Mouse (Mus musculus) embryonic fibroblast, embryonic 13.5 days (primary cell): ENCODE data around the gene Nkain4. TPM values are rescaled to one million over a fixed set of nuclear protein-coding genes. Genes with fewer than 3 reads are reported as not detected.

Source experiments
- H3K27ac ChIP-seq: 2 replicates; pipeline ENCODE4 v1.5.1; 2012; ENCODE audit warnings: low read length, control low read depth, inconsistent platforms; ENCODE audit not compliant: insufficient read depth
- H3K4me1 ChIP-seq: 2 replicates; pipeline ENCODE4 v1.6.1; 2011; ENCODE audit warnings: low read length; ENCODE audit not compliant: control insufficient read depth, insufficient read depth
- H3K4me3 ChIP-seq: 2 replicates; pipeline ENCODE4 v1.5.1; 2011; ENCODE audit warnings: mild to moderate bottlenecking, control low read depth, low read length; ENCODE audit not compliant: insufficient read depth
- CTCF ChIP-seq: IDR thresholded peaks from 2 replicates; pipeline ENCODE4 v1.5.1; 2011; ENCODE audit warnings: mild to moderate bottlenecking, control low read depth, low read length, moderate library complexity, borderline replicate concordance; ENCODE audit not compliant: insufficient read depth
- POLR2A ChIP-seq: IDR thresholded peaks from 2 replicates; pipeline ENCODE4 v1.6.1; 2011; ENCODE audit warnings: low read depth, mild to moderate bottlenecking, control low read depth, low read length, moderate library complexity
- polyA plus RNA-seq: library from polyadenylated mRNA; stranded (reverse); fragments of >200 nt; gene quantifications from 2 replicates; pipeline ENCODE4 v1.2.4, GENCODE M21; 2011; ENCODE audit warnings: low read depth; ENCODE audit not compliant: missing spikeins, insufficient read length

The Nkain4 gene
- 1.5 and 3.1 TPM in 2 replicates for polyA plus RNA-seq

DNA sequence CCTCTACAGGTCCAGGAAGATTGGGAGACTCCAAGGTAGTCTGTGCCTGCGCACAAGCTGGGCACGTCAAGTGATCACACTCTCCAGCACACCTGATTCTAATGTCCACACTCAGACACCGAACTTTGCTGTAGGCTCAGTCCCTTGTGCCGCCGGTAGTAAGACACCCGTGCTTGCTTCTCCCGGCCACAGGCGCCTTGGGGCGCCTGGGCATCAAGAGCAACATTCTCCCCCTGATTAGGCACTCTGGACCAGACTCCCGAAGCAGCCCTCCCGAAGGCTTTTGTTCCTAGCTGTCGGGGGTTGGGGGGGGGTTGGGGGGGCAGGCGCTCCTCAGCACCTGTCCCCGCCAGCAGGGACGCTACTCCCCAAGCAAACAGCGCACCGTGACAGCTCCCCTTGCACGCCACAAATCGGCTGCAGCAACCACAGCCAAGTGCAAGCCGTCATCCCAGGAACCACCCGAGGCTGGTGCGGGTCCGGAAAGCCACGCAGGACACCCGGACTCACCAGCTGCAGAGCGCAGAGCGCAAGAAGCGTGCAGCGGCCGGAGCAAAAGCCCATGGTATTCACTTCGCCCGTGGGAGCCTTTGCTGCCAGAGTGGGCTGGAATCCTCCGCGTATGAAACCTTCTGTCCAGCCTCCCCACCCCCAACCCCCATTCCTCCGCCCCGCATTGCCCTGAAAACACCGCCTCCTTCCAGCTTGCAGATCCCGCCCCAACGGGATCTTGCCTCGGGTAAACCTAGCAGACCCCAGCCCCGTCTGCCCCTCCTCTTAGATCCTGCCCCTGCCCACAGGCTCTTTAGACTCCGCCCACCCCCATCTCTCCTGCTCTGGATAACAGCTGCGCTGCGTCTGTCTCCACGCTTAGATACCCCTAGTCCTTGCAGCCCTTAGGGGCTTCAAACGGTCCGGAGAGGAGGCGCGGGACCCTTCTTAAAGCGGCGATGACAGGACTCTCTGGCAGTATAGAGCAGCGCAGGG lies at the start of gene Nkain4:
TSS of gene Nkain4 (minus strand) at position 639 of the 987 bp plus-strand sequence.
- H3K4me3 ChIP-seq: peak within 1 kb of the TSS; percentile 41
- no peak for TF ChIP-seq POLR2A
- TF ChIP-seq CTCF: peak; percentile 26; the same call in 1 of the 2 replicates
- peaks cover 3% of the 10 kb centered on the region; the same call in 1 of the 2 replicates for H3K4me1 ChIP-seq
- no peak within 1 kb of the TSS for H3K27ac ChIP-seq

DNA sequence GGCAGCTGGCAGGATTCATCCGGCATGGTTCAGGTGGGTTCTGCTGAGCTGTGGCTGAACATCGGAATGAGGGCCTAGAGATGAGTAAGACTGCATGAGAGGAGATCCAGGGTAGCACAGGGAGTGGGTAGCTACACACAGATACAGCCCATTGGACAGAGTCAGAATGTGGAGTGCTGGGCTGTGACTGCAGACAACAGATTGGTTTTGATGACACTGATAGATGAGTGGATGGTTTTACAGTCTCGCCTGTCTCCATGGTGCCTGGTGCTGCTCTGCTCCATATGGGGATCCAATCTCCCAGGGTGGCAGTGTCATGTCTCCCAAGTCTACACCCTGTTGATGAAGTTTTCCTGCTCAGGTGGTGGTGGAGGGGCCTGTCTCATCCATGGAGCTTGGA lies 42.4 kb upstream of the Nkain4 start:
- TF ChIP-seq CTCF (no peak), POLR2A (no peak)
- H3K4me1 ChIP-seq: no peaks in the 10 kb centered on the region
- no peak overlapping the region for H3K27ac ChIP-seq
- no peak overlapping the region for H3K4me3 ChIP-seq

DNA sequence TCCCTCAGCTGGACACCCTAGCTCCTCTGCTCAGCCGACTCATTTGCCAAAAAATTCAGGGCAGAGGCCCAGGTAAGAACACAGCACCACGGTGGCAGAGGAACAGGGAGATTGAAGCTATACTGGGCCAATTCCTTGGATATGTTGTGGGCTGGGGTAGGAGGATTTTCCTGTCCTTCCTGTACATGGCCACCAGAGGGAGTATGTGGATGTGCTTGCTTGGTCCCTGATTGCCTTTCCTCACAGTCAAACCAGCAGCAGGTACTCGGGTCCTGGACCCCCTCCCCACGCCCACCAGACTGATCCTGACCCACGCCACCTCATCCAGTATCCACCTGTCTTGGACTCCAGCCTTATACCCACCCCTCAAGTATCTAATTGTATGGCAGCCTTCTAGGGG lies 41.9 kb upstream of the Nkain4 start:
- Histone ChIP-seq H3K27ac (no peak overlapping the region), H3K4me1 (no peaks in the 10 kb centered on the region), H3K4me3 (no peak overlapping the region)
- TF ChIP-seq POLR2A (no peak), CTCF (peak; percentile 83; the same call in 1 of the 2 replicates)

DNA sequence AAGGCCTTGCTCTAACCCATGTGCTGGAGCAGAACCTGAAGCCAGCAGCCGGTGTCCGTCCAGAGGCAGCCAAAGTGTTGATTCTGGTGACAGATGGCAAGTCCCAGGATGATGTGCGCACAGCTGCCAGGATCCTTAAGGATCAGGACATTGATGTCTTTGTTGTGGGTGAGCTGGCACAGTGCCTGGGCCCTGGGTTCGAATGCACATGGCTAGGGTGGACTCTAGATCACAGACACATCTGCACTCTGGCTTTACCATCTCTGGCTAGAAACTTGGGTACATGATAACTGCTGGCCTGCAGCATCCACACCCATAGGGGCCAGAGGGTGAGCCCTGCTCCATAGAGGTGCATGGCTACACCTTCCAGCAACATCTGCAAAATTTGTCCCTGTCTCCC lies 41.0 kb upstream of the Nkain4 start:
- no peak overlapping the region for H3K27ac ChIP-seq
- no peak overlapping the region for H3K4me3 ChIP-seq
- no peak for TF ChIP-seq CTCF
- no peak for TF ChIP-seq POLR2A
- no peaks in the 10 kb centered on the region for H3K4me1 ChIP-seq

DNA sequence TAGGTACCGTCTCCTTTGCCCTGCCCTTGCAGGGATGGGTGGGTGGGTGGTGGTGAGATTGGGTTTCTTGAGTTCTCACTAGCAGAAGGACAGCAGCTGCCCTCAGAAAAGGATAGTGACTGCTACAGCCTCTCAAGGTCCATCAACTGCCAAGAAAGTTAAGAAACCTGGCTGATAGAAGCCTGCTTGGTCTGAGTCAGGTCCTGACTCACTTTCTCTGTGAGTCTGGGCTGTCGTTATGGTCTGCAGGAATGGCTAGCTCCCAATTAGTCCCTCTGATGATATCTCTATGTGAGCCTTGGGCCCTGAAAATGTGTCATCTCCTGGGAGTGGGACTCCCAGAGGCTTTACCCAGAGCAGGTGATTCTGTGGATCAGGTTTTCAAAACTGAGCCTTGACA lies 39.9 kb upstream of the Nkain4 start:
- no peak overlapping the region for H3K27ac ChIP-seq
- H3K4me1 ChIP-seq: no peaks in the 10 kb centered on the region
- TF ChIP-seq POLR2A (no peak), CTCF (no peak)
- no peak overlapping the region for H3K4me3 ChIP-seq

DNA sequence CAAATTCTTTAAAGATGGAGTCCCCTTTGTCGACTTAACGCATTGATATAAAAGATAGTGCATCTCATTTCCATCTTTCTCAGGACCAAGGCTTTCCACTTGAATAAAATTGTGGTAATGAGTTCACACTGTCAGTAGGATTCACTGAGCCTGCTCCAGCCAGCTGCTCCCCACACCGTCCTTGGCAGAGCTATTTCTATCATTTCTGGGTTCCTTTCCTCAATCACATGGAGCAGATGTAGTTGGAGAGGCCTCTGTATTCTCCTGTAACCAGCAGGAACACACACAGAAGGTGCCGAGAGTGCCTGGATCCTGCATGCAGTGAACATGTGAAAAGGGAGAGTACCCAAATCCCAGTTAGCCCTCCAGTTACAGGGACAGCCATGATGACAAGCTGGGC lies 35.8 kb upstream of the Nkain4 start:
- no peak overlapping the region for H3K4me3 ChIP-seq
- TF ChIP-seq POLR2A: no peak
- no peak for TF ChIP-seq CTCF
- no peak overlapping the region for H3K27ac ChIP-seq
- no peaks in the 10 kb centered on the region for H3K4me1 ChIP-seq

DNA sequence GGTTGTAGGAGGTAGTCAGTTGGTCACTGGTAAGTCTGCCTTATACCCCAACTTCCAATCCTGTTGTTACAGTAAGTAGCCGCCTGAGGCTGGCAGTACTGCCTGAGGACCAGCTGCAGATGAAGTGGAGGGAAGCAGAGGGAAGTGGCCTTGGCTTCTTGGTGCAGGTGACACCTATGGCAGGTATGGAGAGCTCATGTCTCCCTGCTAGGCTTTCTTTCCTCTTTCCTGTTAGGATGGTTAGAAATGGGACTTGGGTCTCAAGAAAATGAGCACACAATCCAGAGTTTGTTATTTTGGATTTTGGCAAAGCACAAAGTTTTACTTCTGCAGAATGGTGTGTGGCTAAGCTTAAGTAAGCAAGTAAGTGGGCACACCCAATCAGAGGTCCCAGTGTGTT lies 34.4 kb upstream of the Nkain4 start:
- H3K27ac ChIP-seq: no peak overlapping the region
- no peaks in the 10 kb centered on the region for H3K4me1 ChIP-seq
- peak; percentile 11; the same call in 1 of the 2 replicates for TF ChIP-seq POLR2A
- no peak for TF ChIP-seq CTCF
- no peak overlapping the region for H3K4me3 ChIP-seq

DNA sequence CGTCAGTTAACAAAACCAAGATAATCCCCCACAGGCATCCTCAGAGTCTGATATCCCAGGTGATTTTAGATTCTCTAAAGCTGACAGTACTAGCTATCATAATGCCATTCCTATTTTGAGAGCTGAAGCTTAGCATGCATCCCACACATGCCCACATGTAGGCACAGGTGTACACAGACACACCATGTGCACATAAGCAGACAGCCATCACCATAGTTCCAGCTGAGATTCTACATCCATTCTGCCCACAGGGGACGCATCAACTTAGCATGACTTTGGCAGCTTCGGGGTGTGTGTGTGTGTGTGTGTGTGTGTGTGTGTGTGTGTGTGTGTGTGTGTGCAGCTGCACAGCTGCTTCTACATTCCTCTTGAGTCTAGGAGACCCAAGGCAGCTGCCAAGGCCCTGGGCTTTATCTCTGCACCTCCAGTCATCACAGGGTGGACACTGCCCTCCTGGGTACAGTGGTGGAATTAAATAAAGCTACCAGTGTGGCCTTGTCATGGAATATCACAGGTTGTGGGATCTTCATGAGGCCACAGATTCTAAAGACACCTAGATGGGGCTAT lies 33.9 kb upstream of the Nkain4 start:
- no peaks in the 10 kb centered on the region for H3K4me1 ChIP-seq
- TF ChIP-seq CTCF: no peak

DNA sequence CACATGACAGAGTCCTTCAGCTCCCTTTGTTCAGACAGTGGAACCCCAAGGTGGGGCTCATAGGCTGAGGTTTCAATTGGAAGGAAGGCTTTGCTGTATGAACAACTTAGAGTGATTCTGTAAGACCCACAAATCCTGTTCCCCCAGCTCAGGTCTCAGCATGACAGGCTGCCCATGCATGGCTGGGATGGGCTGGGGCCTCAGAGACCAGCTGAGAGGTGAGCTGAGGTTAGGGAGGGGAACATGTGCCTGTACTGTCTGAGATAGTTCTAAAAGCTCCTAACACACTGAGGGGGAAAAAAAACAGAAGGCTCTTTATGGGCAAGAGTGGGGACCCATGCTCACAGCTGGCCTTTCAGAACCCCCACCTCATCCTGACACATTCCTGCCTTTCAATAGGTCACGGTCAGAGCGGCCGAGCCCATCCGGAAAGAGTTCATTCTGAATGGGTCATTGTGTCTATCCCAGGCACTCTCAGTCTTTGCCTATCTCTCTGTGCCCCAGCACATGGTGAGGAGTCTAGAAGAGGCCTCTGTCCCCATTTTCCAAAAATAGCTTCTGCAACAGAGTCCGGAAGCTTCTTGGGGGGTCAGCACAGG lies 33.0 kb upstream of the Nkain4 start:
- no peak for TF ChIP-seq CTCF
- TF ChIP-seq POLR2A: peak; percentile 23; the same call in 1 of the 2 replicates
- H3K4me3 ChIP-seq: no peak overlapping the region
- no peaks in the 10 kb centered on the region for H3K4me1 ChIP-seq
- no peak overlapping the region for H3K27ac ChIP-seq

More for the DNA sequence above, 33.9 kb upstream of the Nkain4 start:
- Histone ChIP-seq H3K4me3 (no peak overlapping the region), H3K27ac (no peak overlapping the region)

DNA sequence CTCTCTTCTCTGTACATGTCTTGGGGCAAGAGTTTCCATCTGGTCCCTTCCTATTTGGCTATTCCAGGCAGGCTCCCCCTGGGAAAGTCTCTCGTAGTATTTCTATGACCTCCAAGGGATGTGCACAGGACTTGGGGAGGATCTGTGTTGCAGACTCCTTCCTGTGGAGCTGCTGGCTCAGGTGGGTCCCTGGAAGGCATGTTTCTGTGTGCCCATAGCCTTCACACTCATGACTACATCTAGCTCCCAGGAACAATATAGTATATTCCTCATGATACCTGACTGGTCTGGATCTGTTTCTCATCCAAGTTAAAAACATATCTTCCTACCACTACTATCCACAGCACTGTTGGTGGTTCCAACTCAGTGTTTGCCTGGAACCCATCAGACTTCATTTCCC lies 32.5 kb upstream of the Nkain4 start:
- no peak overlapping the region for H3K4me3 ChIP-seq
- TF ChIP-seq CTCF (no peak), POLR2A (no peak)
- no peaks in the 10 kb centered on the region for H3K4me1 ChIP-seq
- H3K27ac ChIP-seq: no peak overlapping the region
